Mouse (Mus musculus): ENCODE results near the gene Nck1.
A peak's percentile ranks its signal among the peaks of the same experiment; 100 is the strongest.

Nck1 gene

GRCm38 (mm10) chr9:100469681-100470080 is 76.3 kb downstream of the Nck1 start:
- no peak for DNase-seq

- DNase-seq = no peak
These were observed 77.8 kb downstream of the Nck1 start for GRCm38 (mm10) chr9:100468151-100468550.

GRCm38 (mm10) chr9:100467653-100468052 is 78.3 kb downstream of the Nck1 start:
- peak; percentile 69 to 74 for DNase-seq

GRCm38 (mm10) chr9:100466743-100467142 is 79.2 kb downstream of the Nck1 start:
- DNase-seq = no peak

GRCm38 (mm10) chr9:100465988-100466387 is 79.9 kb downstream of the Nck1 start:
- DNase-seq = no peak

- DNase-seq = no peak
These were observed 80.6 kb downstream of the Nck1 start for GRCm38 (mm10) chr9:100465380-100465779.

DNA sequence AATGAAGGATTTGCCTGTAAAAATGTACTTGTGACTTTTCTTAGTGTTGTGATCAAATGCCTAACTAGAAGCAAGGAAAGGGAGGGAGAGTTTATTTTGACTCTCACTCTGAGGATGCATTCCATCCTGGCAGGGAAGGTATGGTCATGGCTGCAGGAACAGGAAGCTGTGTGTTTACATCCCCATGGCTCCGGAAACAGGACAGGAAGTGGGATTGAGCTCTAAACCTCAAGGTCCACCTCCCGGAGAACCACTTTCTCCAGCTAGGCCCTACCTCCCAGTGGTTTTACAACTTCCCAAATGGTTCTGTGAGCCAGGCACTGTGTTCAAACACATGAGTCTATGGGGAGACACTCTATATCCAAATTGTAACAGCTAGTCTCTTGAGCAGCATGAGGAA is 82.2 kb downstream of the Nck1 start:
- no peak for DNase-seq

GRCm38 (mm10) chr9:100462098-100462497 is 83.8 kb downstream of the Nck1 start:
- no peak for DNase-seq

- DNase-seq = peak; percentile 66 to 80
These were observed 84.3 kb downstream of the Nck1 start for GRCm38 (mm10) chr9:100461671-100462070.

DNA sequence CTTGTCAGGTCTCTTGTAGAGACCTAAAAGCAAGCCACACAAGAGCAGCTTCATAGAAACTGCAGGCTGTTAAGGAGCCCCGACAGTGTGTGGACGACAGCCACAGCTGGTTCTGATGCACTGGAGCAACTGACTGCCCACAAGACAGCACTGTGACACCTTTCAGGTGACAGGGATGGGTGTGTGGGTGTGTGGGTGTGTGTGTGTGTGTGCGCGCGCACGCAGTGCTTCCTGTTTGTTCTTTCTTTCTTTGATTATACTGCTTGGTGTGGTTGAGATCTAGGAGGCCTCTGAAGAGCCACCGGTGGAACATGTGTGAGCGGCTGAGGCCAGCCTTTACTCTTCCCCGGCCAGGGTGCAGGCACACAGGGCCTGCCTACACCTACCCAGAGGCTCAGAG is 85.7 kb downstream of the Nck1 start:
- DNase-seq = no peak

DNA sequence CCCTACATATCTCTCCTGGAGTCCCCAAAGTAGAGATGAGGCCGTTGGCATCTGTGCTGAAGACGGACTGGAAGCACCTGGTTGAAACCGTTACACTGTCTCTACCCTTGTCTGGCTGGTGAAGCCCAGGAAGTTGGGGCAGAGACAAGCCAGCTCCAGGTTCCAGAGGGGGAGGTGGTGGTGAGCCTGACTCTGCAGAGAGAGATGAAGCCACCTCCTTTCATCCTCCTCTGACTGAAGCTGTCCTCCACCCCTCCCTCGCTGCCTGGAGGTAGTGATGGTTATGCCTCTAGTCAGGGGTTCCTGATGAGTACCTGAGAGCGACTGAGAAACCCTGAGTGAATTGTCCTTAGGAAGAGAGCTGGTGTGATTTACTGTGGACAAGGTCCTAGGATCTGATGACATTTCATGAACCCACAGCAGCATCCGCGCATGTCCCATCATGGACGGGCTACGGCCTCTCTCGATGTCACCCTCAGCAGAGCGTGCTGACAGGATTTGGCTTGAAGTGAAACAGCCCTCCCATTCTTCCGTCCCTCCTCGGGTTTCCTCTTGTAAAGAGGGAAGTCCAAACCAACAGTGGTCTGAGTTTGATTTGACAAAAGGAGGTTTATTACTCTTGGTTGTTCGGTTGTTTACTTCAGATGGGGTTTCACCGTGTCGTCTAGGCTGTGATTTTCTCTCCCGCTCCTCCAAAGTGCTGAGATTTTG is 87.8 kb downstream of the Nck1 start:
- no peak for DNase-seq

DNA sequence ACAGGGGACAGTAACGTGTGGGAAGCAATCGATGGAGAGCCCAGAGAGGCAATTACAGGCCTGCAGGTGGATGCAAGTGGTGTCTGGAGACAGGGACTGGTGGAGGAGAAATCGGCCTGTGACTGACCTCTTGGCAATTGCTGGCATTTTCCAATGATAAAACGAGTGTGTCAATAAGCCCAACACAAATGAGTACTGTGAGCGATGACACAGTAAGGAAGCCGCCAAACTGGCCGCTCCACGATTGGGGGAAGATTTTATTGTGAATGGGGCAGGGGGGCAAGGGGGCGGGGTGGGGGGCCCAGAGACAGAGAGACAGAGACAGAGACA is 91.3 kb downstream of the Nck1 start:
- no peak for DNase-seq

DNA sequence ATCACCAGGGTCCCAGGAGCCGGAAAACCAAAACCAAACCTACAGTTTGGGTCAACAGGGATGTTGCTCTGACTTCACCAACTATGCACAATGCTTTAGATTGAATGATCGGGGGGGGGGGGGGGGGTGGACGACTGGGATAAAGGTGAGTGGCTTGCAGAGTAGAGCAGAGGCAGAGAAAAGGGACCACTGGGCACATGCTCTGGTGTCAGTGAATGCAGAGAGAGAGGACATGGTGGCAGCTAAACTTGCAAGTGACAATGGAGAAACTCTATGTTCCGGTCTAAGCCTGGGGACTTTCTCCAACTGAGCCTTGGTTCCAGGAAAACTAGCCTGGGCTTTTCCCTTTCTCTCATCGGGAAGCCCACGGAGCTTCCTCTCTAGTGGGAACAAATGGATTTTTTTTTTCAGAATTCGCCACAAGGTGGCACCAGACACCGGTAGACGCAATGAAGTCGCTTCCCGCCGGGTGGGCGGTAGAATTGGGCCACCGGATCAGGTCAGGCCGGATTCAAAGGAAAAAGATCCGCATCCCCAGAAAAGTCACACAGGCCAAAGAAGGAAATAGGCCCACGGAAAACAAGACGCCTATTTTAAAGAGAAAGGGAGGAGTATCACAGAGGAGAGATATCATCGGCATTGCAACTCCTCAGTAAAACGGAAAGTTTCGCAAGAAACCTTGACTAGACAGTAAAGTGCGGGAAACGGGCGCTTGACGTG is 91.8 kb downstream of the Nck1 start:
- DNase-seq = peak; percentile 69 to 88

GRCm38 (mm10) chr9:100452432-100452831 is 93.5 kb downstream of the Nck1 start:
- peak; percentile 32 to 50 for DNase-seq

DNA sequence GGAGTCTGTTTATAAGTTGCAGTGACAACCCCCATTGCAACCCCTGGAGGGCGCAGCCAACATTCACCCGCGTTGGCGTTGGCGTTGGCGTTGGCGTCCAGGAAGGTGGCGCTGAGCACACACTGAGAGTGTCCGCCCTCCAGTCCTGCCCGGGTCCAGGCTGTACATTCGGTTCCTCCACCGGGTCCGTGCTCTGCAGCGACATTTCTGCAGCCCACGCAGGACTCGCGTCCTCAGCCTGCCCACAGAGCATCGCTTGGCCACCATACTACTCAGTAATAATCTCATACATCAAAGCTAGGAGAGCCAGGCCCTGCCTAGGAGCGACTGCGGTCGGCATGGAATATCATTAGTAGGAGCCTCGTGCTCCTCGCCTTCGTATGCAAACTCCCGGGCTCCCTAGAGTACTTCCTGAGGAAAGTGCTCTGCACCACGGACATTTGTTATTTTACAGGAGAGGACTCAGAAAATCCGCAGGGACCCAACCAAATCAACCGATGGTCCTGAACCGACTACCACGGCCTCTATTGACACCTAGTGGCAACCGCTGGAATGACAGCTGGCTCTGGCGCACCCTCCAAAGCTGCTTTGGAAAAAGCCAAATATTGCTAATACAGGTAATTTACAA is 99.8 kb downstream of the Nck1 start:
- peak; percentile 73 to 84 for DNase-seq

All from lung, postnatal 4 days (tissue).